Mouse (Mus musculus) CH12.LX (cell line): ENCODE results near the gene Ccnl2.

Experiments used
- CTCF ChIP-seq, 2 experiments: IDR thresholded peaks in 1 of 2; conservative IDR thresholded peaks in 1 of 2; 2 replicates each; pipeline ENCODE4 v1.5.1; 2011 to 2012; ENCODE audit warnings: low read depth in 2 of 2, low read length in 2 of 2, improper control_type of control experiment in 1 of 2, inconsistent platforms in 1 of 2, mild to moderate bottlenecking in 1 of 2, moderate library complexity in 1 of 2
- HCFC1 ChIP-seq: IDR thresholded peaks from 2 replicates; pipeline ENCODE4 v1.6.1; 2012; ENCODE audit warnings: low read depth, mild to moderate bottlenecking, inconsistent platforms, low read length, improper control_type of control experiment
- KAT2A ChIP-seq: IDR thresholded peaks from 2 replicates; pipeline ENCODE4 v1.6.1; 2012; ENCODE audit warnings: low read length, improper control_type of control experiment, inconsistent platforms; ENCODE audit not compliant: insufficient replicate concordance
- NRF1 ChIP-seq: IDR thresholded peaks from 2 replicates; pipeline ENCODE4 v1.6.1; 2014; ENCODE audit warnings: low read depth, mild to moderate bottlenecking, inconsistent platforms, low read length, improper control_type of control experiment, moderate library complexity
- SMC3 ChIP-seq: IDR thresholded peaks from 2 replicates; pipeline ENCODE4 v1.6.1; 2011; ENCODE audit warnings: low read depth, low read length, improper control_type of control experiment

GRCm38 (mm10) chr4:155812665-155813181 is 434 bp downstream of the Ccnl2 start:
- no peak for TF ChIP-seq CTCF (conservative IDR thresholded peaks at IDR 0.05 in 1 of 2, IDR thresholded peaks at IDR 0.05 in 1 of 2; ENCODE audit: low read depth in 2 of 2, low read length in 2 of 2)
- no peak for TF ChIP-seq HCFC1
- no peak for TF ChIP-seq KAT2A
- no peak for TF ChIP-seq SMC3
- no peak for TF ChIP-seq NRF1
